11 mouse cellular contexts compared by ENCODE assay signal in the genomic region with DNA sequence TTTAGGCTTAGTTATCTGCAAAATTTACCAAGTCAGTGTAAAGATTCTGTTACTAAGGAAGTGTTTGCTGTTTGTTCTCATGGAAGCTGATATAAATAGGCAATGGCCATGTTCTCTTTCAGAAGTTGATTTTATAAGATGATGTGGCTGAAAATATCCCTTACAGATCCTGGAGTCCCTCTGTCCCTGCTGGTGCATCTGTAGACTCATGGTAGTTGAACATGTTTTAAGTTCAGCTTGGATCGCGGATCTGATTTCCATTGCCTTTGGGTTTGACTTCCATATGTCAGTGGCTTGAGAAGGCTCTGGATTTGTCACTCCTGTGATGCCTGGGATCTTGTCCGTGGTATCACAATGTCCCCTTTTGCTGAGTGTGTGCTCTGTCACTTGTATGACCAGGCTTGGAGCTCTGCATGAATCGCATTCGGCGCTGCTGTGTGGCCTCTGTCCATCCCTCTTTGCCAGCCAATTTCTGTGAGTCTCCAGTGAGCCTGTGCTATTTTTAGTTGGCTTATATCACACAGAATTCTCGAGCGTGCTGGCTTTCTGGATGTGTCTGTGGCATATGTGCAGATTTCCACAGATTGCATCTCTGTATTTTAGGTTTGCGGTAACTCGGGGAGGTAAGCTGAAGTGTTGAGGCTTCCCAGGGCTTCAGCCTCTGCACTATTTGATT. TPM values are rescaled to one million over a fixed set of nuclear protein-coding genes. Genes with fewer than 3 reads are reported as not detected.
A peak's percentile ranks its signal among the peaks of the same experiment; 100 is the strongest.
DNase-seq lines count a peak whose midpoint lies in the region; ATAC-seq and TF ChIP-seq lines count a peak whose summit lies in the region.
"Had no signal": no experiment of that assay in that cellular context is flagged by ENCODE, and none has a peak within 500 bp of the region (broad histone marks: within the 10 kb centered on the region; RNA-seq: fewer than 3 reads in every experiment).

No protein-coding gene starts in this region.

- no peak overlapping the region for H3K4me2 ChIP-seq in intestine, postnatal 0 days (replicated peaks; ENCODE audit: low read depth)
- no peak overlapping the region for H3K4me2 ChIP-seq in midbrain, embryonic 13.5 days (replicated peaks)
- H3K4me2 ChIP-seq: liver, embryonic 13.5 days; midbrain, embryonic 12.5 days had no signal

- H3K9ac ChIP-seq in intestine, postnatal 0 days (ENCODE audit: low read depth, low read length) = no peak overlapping the region
- H3K9ac ChIP-seq in midbrain, embryonic 13.5 days (replicated peaks) = no peak overlapping the region
- H3K9ac ChIP-seq: liver, embryonic 13.5 days; midbrain, embryonic 12.5 days had no signal

- H3K27ac ChIP-seq in limb, embryonic 10.5 days = no peak overlapping the region
- H3K27ac ChIP-seq in intestine, postnatal 0 days (ENCODE audit: low read depth, low read length) = no peak overlapping the region
- H3K27ac ChIP-seq in midbrain, embryonic 13.5 days = no peak overlapping the region
- H3K27ac ChIP-seq: liver, embryonic 13.5 days; midbrain, embryonic 12.5 days had no signal

- peaks cover 20% of the 10 kb centered on the region for H3K4me1 ChIP-seq in limb, embryonic 10.5 days
- H3K4me1 ChIP-seq in intestine, postnatal 0 days (replicated peaks; ENCODE audit: control insufficient read depth, insufficient read depth, low read length) = no peaks in the 10 kb centered on the region
- peaks cover under 1% of the 10 kb centered on the region; the same call in 1 of the 2 replicates for H3K4me1 ChIP-seq in midbrain, embryonic 13.5 days (replicated peaks)
- H3K4me1 ChIP-seq: liver, embryonic 13.5 days had no signal

- TF ChIP-seq CTCF in intestine, postnatal 0 days (IDR thresholded peaks at IDR 0.05; ENCODE audit: low read depth) = no peak

- ATAC-seq in cerebellum, adult (ENCODE audit: insufficient number of reproducible peaks, low FRiP score, low TSS enrichment) = peak; percentile 77
- no peak for ATAC-seq in intestine, postnatal 0 days
- no peak for ATAC-seq in midbrain, embryonic 13.5 days

- no peak overlapping the region for H3K4me3 ChIP-seq in limb, embryonic 10.5 days
- H3K4me3 ChIP-seq in intestine, postnatal 0 days (ENCODE audit: low read depth, low read length) = no peak overlapping the region
- H3K4me3 ChIP-seq in midbrain, embryonic 13.5 days (replicated peaks) = no peak overlapping the region
- H3K4me3 ChIP-seq: liver, embryonic 13.5 days; midbrain, embryonic 12.5 days had no signal

- no peaks in the 10 kb centered on the region for H3K36me3 ChIP-seq in limb, embryonic 10.5 days
- no peaks in the 10 kb centered on the region for H3K36me3 ChIP-seq in intestine, postnatal 0 days (ENCODE audit: control insufficient read depth, insufficient read depth)
- no peaks in the 10 kb centered on the region for H3K36me3 ChIP-seq in midbrain, embryonic 13.5 days
- H3K36me3 ChIP-seq: liver, embryonic 13.5 days; midbrain, embryonic 12.5 days had no signal

- H3K9me3 ChIP-seq in limb, embryonic 10.5 days (replicated peaks) = no peaks in the 10 kb centered on the region
- H3K9me3 ChIP-seq in intestine, postnatal 0 days (ENCODE audit: control insufficient read depth) = no peaks in the 10 kb centered on the region
- H3K9me3 ChIP-seq in midbrain, embryonic 13.5 days = no peaks in the 10 kb centered on the region
- H3K9me3 ChIP-seq: liver, embryonic 13.5 days had no signal

- H3K27me3 ChIP-seq in limb, embryonic 10.5 days (ENCODE audit: low read depth, poor library complexity, severe bottlenecking) = no peaks in the 10 kb centered on the region
- H3K27me3 ChIP-seq in intestine, postnatal 0 days (replicated peaks; ENCODE audit: control insufficient read depth, insufficient read depth, low read length) = no peaks in the 10 kb centered on the region
- H3K27me3 ChIP-seq in midbrain, embryonic 13.5 days = no peaks in the 10 kb centered on the region
- H3K27me3 ChIP-seq: liver, embryonic 13.5 days had no signal

- 93% methylated on average over 10 of the region's 10 CpGs for WGBS in limb, embryonic 10.5 days
- WGBS in intestine, postnatal 0 days = 86% methylated on average over 10 of the region's 10 CpGs
- WGBS in midbrain, embryonic 13.5 days = 95% methylated on average over 10 of the region's 10 CpGs

- no peak for DNase-seq in cerebellum, postnatal 4 days (ENCODE audit: low spot score in 2 of 2)
- peak; percentile 57 to 70 for DNase-seq in right cerebral cortex, adult 2 months (ENCODE audit: low spot score in 2 of 2)
- DNase-seq in right cerebral cortex, postnatal 4 days = no peak
- peak; percentile 41 for DNase-seq in heart, postnatal 4 days
- DNase-seq in limb, embryonic 10.5 days (ENCODE audit: low spot score) = no peak
- DNase-seq: kidney, adult 11 months; liver, embryonic 13.5 days had no signal

RNA-seq across cellular contexts. Expression of gene Rps27rt, which starts 41.3 kb away (rescaled TPM):
- 10 to 100 TPM; 41.7 to 42.7 TPM for total RNA-seq in heart, postnatal 4 days (2021)
- 226 and 227 TPM in 2 replicates for polyA plus RNA-seq in limb, embryonic 10.5 days (2016; fragmentation: Nextera tagmentation; extraction: Ambion mirVana)
- 456 and 498 TPM in 2 replicates for polyA plus RNA-seq in intestine, postnatal 0 days (2015; fragmentation: Nextera tagmentation; extraction: Ambion mirVana)
- 257 and 322 TPM in 2 replicates for polyA plus RNA-seq in midbrain, embryonic 13.5 days (2015; fragmentation: Nextera tagmentation; extraction: Ambion mirVana)

RNA-seq across cellular contexts. Expression of gene Osbpl10, which starts 45.5 kb away (rescaled TPM):
- total RNA-seq in heart, postnatal 4 days (2021) = 1 to 10 TPM; 5.7 to 6.1 TPM
- polyA plus RNA-seq in limb, embryonic 10.5 days (2016; fragmentation: Nextera tagmentation; extraction: Ambion mirVana) = 1.5 and 1.7 TPM in 2 replicates
- polyA plus RNA-seq in intestine, postnatal 0 days (2015; fragmentation: Nextera tagmentation; extraction: Ambion mirVana) = 3.8 and 4.3 TPM in 2 replicates
- polyA plus RNA-seq in midbrain, embryonic 13.5 days (2015; fragmentation: Nextera tagmentation; extraction: Ambion mirVana) = 1.6 and 1.9 TPM in 2 replicates

Comparison
In these comparisons a context has a peak if more than half of its experiments do, and no peak if none do; other contexts are left out.
1. DNase-seq: peak in right cerebral cortex, adult 2 months (2 of 2) and heart, postnatal 4 days (single experiment); none in cerebellum, postnatal 4 days (0 of 2), right cerebral cortex, postnatal 4 days (single experiment) and limb, embryonic 10.5 days (single experiment).